Mouse (Mus musculus): ENCODE results near the gene A430033K04Rik. TPM values are rescaled to one million over a fixed set of nuclear protein-coding genes. Genes with fewer than 3 reads are reported as not detected.

Gene A430033K04Rik
- polyA plus RNA-seq, 1 experiment from 2014 or later: 18.8 TPM

DNA sequence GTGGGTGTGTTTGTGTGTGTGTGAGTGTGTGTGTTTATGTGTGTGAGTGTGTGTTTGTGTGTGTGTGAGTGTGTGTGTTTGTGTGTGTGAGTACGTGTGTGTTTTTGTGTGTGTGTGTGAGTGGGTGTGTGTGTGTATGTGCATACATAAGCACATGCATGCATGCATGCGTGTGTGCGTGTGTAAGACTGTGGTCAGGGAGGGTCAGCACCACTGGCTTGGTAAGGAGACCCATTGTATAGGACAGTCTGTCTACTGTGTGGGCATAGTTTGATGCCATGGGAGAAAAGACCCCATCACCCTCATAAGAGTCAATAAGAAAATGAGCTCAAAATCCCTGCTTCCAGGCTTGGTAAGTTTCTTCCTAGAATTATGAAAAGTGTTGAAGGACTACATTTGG is 34.7 kb downstream of the A430033K04Rik start:
- Histone ChIP-seq H3K4me2 (no peak overlapping the region), H3K36me3 (0 out of 2 replicates have a peak, but pooled peaks cover 3% of the 10 kb centered on the region), H3K4me3 (no peak overlapping the region), H3K27me3 (no peaks in the 10 kb centered on the region), H3K27ac (replicated peaks) (no peak overlapping the region), H3K9ac (no peak overlapping the region), H3K9me3 (no peaks in the 10 kb centered on the region), H3K4me1 (replicated peaks) (no peaks in the 10 kb centered on the region)
- peak; percentile 55; the same call in 1 of the 2 replicates for ATAC-seq (ENCODE audit: low read depth)
- WGBS: 94% methylated on average over 3 of the region's 3 CpGs

DNA sequence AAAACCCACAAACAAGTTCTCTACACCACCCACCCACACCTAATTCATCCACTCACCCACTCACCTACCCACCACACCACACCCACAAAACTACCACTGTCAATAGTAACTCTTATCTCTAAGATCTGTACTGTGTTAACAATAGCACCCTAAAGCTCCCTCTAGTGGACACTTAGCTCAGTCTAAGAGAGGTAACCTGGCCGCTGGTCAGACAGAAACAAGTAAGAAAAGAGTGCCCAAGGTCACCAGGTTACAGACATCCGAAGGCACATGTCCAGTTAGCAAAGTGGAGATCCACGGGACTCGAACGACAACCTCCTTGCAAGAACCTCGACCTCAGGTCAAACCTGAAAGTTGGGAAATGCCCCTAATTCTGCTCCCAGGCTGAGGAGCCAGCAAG is 35.2 kb downstream of the A430033K04Rik start:
- WGBS: 35% methylated on average over 6 of the region's 6 CpGs
- H3K27ac ChIP-seq (replicated peaks): no peak overlapping the region
- ATAC-seq (ENCODE audit: low read depth): peak; percentile 75; the same call in 1 of the 2 replicates

DNA sequence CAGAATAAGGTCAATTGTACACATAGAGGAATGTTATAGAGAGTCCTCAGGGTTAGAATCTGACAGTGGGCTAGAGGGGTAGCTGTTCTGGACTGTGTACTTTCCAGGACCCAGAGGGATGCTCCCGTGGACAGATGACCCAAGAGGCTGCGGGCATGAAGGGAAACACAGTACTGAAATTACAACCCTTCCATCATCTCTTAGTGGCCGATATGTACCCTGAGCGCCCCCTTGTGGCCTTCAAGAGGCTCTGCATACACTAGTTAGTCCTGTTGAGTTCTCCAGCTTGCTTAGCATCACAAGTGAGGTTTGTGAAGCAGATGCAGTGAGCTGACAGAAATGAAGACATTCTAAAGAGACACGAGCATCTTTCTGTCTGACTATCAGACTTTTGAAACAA is 36.3 kb downstream of the A430033K04Rik start:
- WGBS: 11% methylated on average over 5 of the region's 5 CpGs
- H3K4me2 ChIP-seq: no peak overlapping the region
- no peak overlapping the region for H3K9ac ChIP-seq
- H3K4me3 ChIP-seq: no peak overlapping the region
- no peak overlapping the region for H3K27ac ChIP-seq (replicated peaks)
- no peaks in the 10 kb centered on the region for H3K27me3 ChIP-seq
- ATAC-seq (ENCODE audit: low read depth): peak; percentile 43; the same call in 1 of the 2 replicates
- H3K9me3 ChIP-seq: no peaks in the 10 kb centered on the region
- no peaks in the 10 kb centered on the region for H3K4me1 ChIP-seq (replicated peaks)
- no peaks in the 10 kb centered on the region for H3K36me3 ChIP-seq

More for the DNA sequence above, 35.2 kb downstream of the A430033K04Rik start:
- H3K4me3 ChIP-seq: no peak overlapping the region
- H3K9ac ChIP-seq: no peak overlapping the region
- H3K4me2 ChIP-seq: no peak overlapping the region
- no peaks in the 10 kb centered on the region for H3K9me3 ChIP-seq
- 0 out of 2 replicates have a peak, but pooled peaks cover 2% of the 10 kb centered on the region for H3K36me3 ChIP-seq
- no peaks in the 10 kb centered on the region for H3K27me3 ChIP-seq
- H3K4me1 ChIP-seq (replicated peaks): no peaks in the 10 kb centered on the region

- ATAC-seq (ENCODE audit: low read depth): no peak
- H3K9me3 ChIP-seq: no peaks in the 10 kb centered on the region
- H3K27ac ChIP-seq (replicated peaks): no peak overlapping the region; the same call in 1 of the 2 replicates
- no peaks in the 10 kb centered on the region for H3K4me1 ChIP-seq (replicated peaks)
- H3K36me3 ChIP-seq: no peaks in the 10 kb centered on the region
- no peak overlapping the region for H3K4me3 ChIP-seq
- H3K4me2 ChIP-seq: no peak overlapping the region
- no peaks in the 10 kb centered on the region for H3K27me3 ChIP-seq
- whole genome bisulfite sequencing: 64% methylated on average over 8 of the region's 8 CpGs
- no peak overlapping the region for H3K9ac ChIP-seq
Measured at GRCm38 (mm10) chr5:138683023-138683766, 60.5 kb downstream of the A430033K04Rik start.

DNA sequence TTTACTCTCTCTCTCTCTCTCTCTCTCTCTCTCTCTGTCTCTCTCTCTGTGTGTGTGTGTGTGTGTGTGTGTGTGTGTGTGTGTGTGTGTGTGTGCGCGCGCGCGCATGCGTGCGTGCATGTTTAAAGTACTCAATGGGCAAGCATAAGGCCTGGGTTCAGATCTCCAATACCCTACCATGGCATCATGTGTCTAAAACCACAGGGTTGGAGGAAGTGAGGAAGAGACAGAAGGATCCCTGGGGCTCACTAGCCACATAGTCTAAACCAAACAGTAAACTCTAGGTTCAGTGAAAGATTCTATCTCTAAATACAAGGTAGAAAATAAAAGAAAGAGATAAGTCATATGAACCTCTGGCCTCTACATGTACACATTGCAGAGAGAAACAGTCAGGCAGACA is 61.2 kb downstream of the A430033K04Rik start:
- WGBS: 99% methylated on average over 7 of the region's 7 CpGs
- no peak for ATAC-seq (ENCODE audit: low read depth)

GRCm38 (mm10) chr5:138687453-138687852 is 64.8 kb downstream of the A430033K04Rik start:
- Histone ChIP-seq H3K27me3 (no peaks in the 10 kb centered on the region), H3K27ac (replicated peaks) (no peak overlapping the region), H3K4me2 (no peak overlapping the region), H3K4me1 (replicated peaks) (no peaks in the 10 kb centered on the region), H3K9ac (no peak overlapping the region), H3K4me3 (no peak overlapping the region), H3K36me3 (no peaks in the 10 kb centered on the region), H3K9me3 (no peaks in the 10 kb centered on the region)
- no peak for ATAC-seq (ENCODE audit: low read depth)
- WGBS: 80% methylated on average over 5 of the region's 5 CpGs

More for the DNA sequence above, 61.2 kb downstream of the A430033K04Rik start:
- no peaks in the 10 kb centered on the region for H3K36me3 ChIP-seq
- H3K9me3 ChIP-seq: no peaks in the 10 kb centered on the region
- H3K4me1 ChIP-seq (replicated peaks): no peaks in the 10 kb centered on the region
- no peak overlapping the region for H3K4me2 ChIP-seq
- no peak overlapping the region for H3K27ac ChIP-seq (replicated peaks)
- no peaks in the 10 kb centered on the region for H3K27me3 ChIP-seq
- no peak overlapping the region for H3K9ac ChIP-seq
- no peak overlapping the region for H3K4me3 ChIP-seq

DNA sequence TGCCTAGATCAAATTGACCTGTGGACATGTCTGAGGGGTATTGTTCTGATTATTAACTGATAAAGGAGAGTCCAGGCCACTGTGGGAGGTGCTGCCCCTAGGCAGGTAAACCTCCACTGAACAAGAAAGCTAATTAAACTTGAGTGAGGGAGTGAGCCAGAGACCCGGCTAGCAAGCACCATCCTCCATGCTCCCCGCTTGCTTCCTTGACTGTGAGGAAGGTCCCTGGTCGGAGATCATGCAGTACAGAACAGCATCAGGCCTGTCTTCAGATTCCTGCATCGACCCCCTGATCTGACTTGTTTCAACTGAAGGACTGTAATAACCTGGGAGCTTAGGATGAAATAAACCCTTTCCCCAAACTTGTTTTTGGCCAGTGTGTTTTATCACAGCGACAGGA is 66.6 kb downstream of the A430033K04Rik start:
- Histone ChIP-seq H3K4me3 (no peak overlapping the region), H3K27me3 (no peaks in the 10 kb centered on the region), H3K27ac (replicated peaks) (peak overlapping the region; percentile 15; the same call in 1 of the 2 replicates), H3K36me3 (no peaks in the 10 kb centered on the region), H3K9me3 (no peaks in the 10 kb centered on the region), H3K4me2 (no peak overlapping the region), H3K9ac (no peak overlapping the region), H3K4me1 (replicated peaks) (no peaks in the 10 kb centered on the region)
- ATAC-seq (ENCODE audit: low read depth): no peak
- 69% methylated on average over 5 of the region's 5 CpGs for WGBS

- Histone ChIP-seq H3K4me2 (no peak overlapping the region), H3K9ac (no peak overlapping the region), H3K27ac (replicated peaks) (no peak overlapping the region), H3K27me3 (no peaks in the 10 kb centered on the region), H3K9me3 (no peaks in the 10 kb centered on the region), H3K36me3 (no peaks in the 10 kb centered on the region), H3K4me1 (replicated peaks) (no peaks in the 10 kb centered on the region), H3K4me3 (no peak overlapping the region)
- no peak for ATAC-seq (ENCODE audit: low read depth)
Measured at GRCm38 (mm10) chr5:138692936-138693570, 70.4 kb downstream of the A430033K04Rik start.

DNA sequence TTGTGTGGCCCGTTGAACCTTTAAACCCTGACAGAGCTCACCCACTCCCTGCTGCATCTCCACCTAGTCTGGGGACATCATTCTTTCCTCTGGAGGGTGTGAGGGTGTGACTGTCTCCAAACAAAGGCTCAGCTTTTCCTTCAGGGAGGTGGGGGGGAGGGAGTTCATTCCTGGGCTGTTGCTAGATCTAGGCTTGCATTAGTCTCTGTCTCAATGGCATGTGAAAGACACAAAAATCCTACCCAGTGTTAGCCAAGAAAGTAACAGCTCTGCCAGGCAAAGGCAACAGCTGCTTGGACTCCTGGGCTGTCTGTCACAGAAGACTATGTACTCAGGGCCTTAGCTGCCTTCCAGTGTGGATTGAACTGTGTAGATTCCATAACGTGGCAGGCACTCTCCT is 71.4 kb downstream of the A430033K04Rik start:
- Histone ChIP-seq H3K4me2 (no peak overlapping the region), H3K36me3 (no peaks in the 10 kb centered on the region), H3K27ac (replicated peaks) (no peak overlapping the region), H3K9ac (no peak overlapping the region), H3K4me1 (replicated peaks) (no peaks in the 10 kb centered on the region), H3K4me3 (no peak overlapping the region), H3K9me3 (no peaks in the 10 kb centered on the region), H3K27me3 (no peaks in the 10 kb centered on the region)
- WGBS: 76% methylated on average over 2 of the region's 2 CpGs
- ATAC-seq (ENCODE audit: low read depth): no peak

DNA sequence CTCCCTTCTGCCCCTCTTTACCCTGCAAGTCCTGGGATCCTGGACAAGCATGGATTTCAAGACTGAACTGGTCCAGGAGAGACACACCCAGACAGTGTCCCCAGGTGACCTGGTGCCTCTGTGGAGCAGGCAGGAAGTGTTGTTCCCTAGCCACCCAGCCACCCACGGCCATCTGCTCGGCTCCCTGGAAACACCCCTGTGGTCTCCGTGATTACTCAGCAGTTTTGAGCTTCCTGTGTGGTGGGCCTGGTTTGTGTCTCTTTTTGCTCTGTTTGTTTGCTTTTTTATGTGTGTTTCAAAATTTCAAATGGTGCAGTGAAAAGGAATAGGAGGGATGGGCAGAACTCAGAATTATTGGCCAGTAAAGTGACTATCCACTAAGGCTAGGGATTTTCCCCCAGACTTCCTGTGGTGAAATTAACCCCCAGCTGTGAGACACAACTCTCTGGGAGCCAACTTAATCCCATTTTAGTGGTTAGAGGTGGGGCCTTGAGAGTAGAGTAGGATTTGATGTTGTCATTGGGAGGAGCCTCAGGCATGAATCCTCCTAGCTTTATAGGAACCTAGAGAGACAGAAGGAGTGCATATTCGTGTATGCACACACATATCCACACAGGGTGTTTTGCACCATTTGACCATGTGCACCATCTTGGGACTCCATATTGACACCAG is 72.0 kb downstream of the A430033K04Rik start:
- Histone ChIP-seq H3K9ac (no peak overlapping the region), H3K36me3 (no peaks in the 10 kb centered on the region), H3K9me3 (no peaks in the 10 kb centered on the region), H3K4me3 (no peak overlapping the region), H3K27me3 (no peaks in the 10 kb centered on the region), H3K27ac (replicated peaks) (no peak overlapping the region), H3K4me2 (no peak overlapping the region), H3K4me1 (replicated peaks) (no peaks in the 10 kb centered on the region)
- no peak for ATAC-seq (ENCODE audit: low read depth)
- 71% methylated on average over 4 of the region's 4 CpGs for WGBS

GRCm38 (mm10) chr5:138697466-138697865 is 74.8 kb downstream of the A430033K04Rik start:
- Histone ChIP-seq H3K4me1 (replicated peaks) (no peaks in the 10 kb centered on the region), H3K9ac (no peak overlapping the region), H3K4me3 (no peak overlapping the region), H3K36me3 (no peaks in the 10 kb centered on the region), H3K27ac (replicated peaks) (no peak overlapping the region), H3K27me3 (no peaks in the 10 kb centered on the region), H3K4me2 (no peak overlapping the region), H3K9me3 (no peaks in the 10 kb centered on the region)
- 67% methylated on average over 6 of the region's 6 CpGs for WGBS
- ATAC-seq (ENCODE audit: low read depth): no peak
